Mouse (Mus musculus): ENCODE results near the gene Cdk6.

DNA sequence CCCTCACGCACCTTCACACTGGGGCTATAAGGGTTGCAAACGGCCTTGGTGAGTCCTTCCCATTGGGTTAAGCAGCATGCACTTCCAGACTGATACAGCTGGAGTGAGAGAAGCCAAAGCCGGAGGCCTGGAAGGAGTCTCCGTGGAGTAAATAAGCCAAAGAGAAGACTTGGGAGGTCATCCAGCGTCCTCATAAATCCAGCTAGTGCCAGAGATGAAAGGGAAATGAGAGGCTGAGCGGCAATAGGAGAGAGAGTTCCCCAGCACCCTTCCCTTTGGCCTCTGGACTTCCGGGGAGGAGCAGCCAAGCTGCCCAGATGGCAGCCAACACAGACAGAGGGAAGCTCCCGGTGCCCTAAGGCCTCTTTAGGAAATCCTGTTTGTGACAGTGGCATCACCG lies 149.8 kb downstream of the Cdk6 start:
- TF ChIP-seq CHD2 (IDR thresholded peaks at IDR 0.05; ENCODE audit: low read length) (no peak), CTCF (IDR thresholded peaks at IDR 0.05 in 2 of 3, conservative IDR thresholded peaks at IDR 0.05 in 1 of 3; ENCODE audit: control insufficient read depth in 1 of 3, insufficient read depth in 1 of 3, low read depth in 2 of 3, low read length in 3 of 3, poor library complexity in 1 of 3, severe bottlenecking in 1 of 3) (no peak), MAZ (IDR thresholded peaks at IDR 0.05; ENCODE audit: low read depth, low read length) (no peak), TBP (IDR thresholded peaks at IDR 0.05; ENCODE audit: low read depth, low read length) (no peak), ZC3H11A (IDR thresholded peaks at IDR 0.05; ENCODE audit: low read depth, low read length) (no peak), POLR2AphosphoS2 (IDR thresholded peaks at IDR 0.05; ENCODE audit: low read length) (no peak), ZNF384 (IDR thresholded peaks at IDR 0.05; ENCODE audit: low read depth, low read length) (no peak)
